Mouse (Mus musculus) layer of hippocampus, postnatal 36 days (tissue): ENCODE measurements at regions not wholly inside any gene's neighbourhood (a gene's known extent, or its start where the extent isn't known, plus 50 kb on each side); places are given as distances from the start of the nearest gene placed in this dataset.
"Not testable (repeated sequence)": the region's sequence is repeated elsewhere in the genome, so short reads cannot be mapped to it uniquely, and the experiment has no call there.

ENCODE experiments used
- DNase-seq, 2 experiments: peaks; one replicate each; pipeline ENCODE4 v3.0.0; 2022

- no peak for DNase-seq
Observed at GRCm38 (mm10) chr2:17896036-17896435, 100.7 kb downstream of the H2al2a start.

- DNase-seq = not testable (repeated sequence)
Observed at GRCm38 (mm10) chr2:17892661-17893060, 104.1 kb downstream of the H2al2a start.

GRCm38 (mm10) chr2:17887699-17888098 lies 109.1 kb downstream of the H2al2a start:
- no peak for DNase-seq

- DNase-seq = no peak
Observed at GRCm38 (mm10) chr2:17882389-17882788, 114.4 kb downstream of the H2al2a start.

GRCm38 (mm10) chr2:17880800-17881717 lies 115.7 kb downstream of the H2al2a start:
- DNase-seq = no peak

GRCm38 (mm10) chr2:17877901-17878300 lies 118.9 kb downstream of the H2al2a start:
- no peak for DNase-seq

- no peak for DNase-seq
Observed at GRCm38 (mm10) chr2:17876942-17877341, 119.8 kb downstream of the H2al2a start.

- DNase-seq = no peak
Observed at GRCm38 (mm10) chr2:17876155-17876554, 120.6 kb downstream of the H2al2a start.

- DNase-seq = no peak
Observed at GRCm38 (mm10) chr2:17870562-17870961, 126.2 kb downstream of the H2al2a start.

- DNase-seq = no peak
Observed at GRCm38 (mm10) chr2:17868145-17868544, 128.6 kb downstream of the H2al2a start.

- DNase-seq = no peak
Observed at GRCm38 (mm10) chr2:17867341-17867740, 129.4 kb downstream of the H2al2a start.

GRCm38 (mm10) chr2:17861765-17862495 lies 130.7 kb upstream of the Nebl start:
- no peak for DNase-seq

GRCm38 (mm10) chr2:17860922-17861559 lies 129.8 kb upstream of the Nebl start:
- DNase-seq = no peak

GRCm38 (mm10) chr2:17859234-17859633 lies 128.0 kb upstream of the Nebl start:
- DNase-seq = no peak

- no peak for DNase-seq
Observed at GRCm38 (mm10) chr2:17858326-17858725, 127.1 kb upstream of the Nebl start.

GRCm38 (mm10) chr2:17855566-17856264 lies 124.5 kb upstream of the Nebl start:
- no peak for DNase-seq

- DNase-seq = no peak
Observed at GRCm38 (mm10) chr2:17854088-17854487, 122.8 kb upstream of the Nebl start.

GRCm38 (mm10) chr2:17853500-17854011 lies 122.3 kb upstream of the Nebl start:
- DNase-seq = no peak

GRCm38 (mm10) chr2:17852740-17853499 lies 121.7 kb upstream of the Nebl start:
- no peak for DNase-seq

GRCm38 (mm10) chr2:17850741-17851140 lies 119.5 kb upstream of the Nebl start:
- no peak for DNase-seq

GRCm38 (mm10) chr2:17849267-17849666 lies 118.0 kb upstream of the Nebl start:
- no peak for DNase-seq
